Mouse (Mus musculus): Measurements from ENCODE around the gene Nt5c1a. TPM values are rescaled to one million over a fixed set of nuclear protein-coding genes. Genes with fewer than 3 reads are reported as not detected.
A peak's percentile ranks its signal among the peaks of the same experiment; 100 is the strongest.
"Not testable (repeated sequence)": the region's sequence is repeated elsewhere in the genome, so short reads cannot be mapped to it uniquely, and the experiment has no call there.

Nt5c1a gene
- polyA plus RNA-seq (2015; fragmentation: Nextera tagmentation; extraction: Ambion mirVana), result 0.16 and 0.30 TPM in 2 replicates

DNA sequence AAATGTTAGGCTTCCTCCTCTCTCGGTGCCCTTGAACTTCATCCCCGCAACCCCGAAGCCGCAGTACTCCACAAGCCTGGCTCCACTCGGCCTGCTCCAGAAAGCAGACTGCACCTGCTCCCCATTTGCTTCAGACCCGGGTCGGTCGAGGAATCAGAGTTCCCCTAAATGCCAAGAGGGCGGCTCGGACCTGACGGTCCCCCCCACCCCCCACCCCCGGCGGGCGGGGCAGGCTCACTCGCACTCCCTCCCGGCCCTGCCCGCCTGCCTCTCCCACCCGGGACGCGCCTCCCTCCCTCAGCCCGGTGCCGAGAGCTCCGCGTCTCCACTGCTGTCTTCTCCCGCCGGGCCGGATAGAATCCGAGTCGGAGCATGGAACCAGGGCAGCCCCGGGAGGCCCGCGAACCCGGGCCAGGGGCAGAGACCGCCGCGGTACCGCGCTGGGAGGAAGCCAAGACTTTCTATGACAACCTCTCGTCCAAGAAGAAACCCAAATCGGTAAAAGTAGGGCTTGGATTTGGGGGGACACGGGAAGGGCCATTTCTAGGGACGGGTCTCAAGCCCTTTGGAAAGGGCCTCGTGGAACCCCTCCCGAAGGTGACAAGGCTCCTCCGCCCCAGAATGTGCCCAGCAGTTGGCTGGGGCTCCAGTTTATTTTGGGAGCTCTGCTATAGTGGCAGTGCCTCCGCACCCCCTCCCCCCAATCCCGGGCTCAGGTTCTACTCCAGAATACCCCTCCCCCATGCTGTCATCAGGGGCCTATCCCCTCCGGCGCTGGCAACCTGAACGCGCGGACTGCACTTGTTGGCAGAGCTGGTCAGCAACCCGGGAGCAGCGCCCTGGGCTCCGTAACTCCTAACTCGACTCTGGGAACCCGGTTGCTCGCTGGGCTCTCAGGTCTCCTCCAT is at the start of gene Nt5c1a:
Gene Nt5c1a (plus strand): TSS at position 319 of the 908 bp plus-strand sequence.
- H3K4me3 ChIP-seq, result peak within 1 kb of the TSS; percentile 43
- peak within 1 kb of the TSS; percentile 43 for H3K9ac ChIP-seq
- peaks cover 18% of the 10 kb centered on the region; the same call in 1 of the 2 replicates for H3K27me3 ChIP-seq
- peak; percentile 50; the same call in 1 of the 2 replicates for ATAC-seq (ENCODE audit: low FRiP score, low read depth)
- H3K27ac ChIP-seq (replicated peaks), result no peak within 1 kb of the TSS
- peak within 1 kb of the TSS; percentile 87 for H3K4me2 ChIP-seq
- 2% methylated on average over 49 of the region's 58 CpGs for WGBS
- H3K9me3 ChIP-seq, result no peaks in the 10 kb centered on the region
- no peaks in the 10 kb centered on the region for H3K36me3 ChIP-seq
- peaks cover 15% of the 10 kb centered on the region for H3K4me1 ChIP-seq (replicated peaks)

DNA sequence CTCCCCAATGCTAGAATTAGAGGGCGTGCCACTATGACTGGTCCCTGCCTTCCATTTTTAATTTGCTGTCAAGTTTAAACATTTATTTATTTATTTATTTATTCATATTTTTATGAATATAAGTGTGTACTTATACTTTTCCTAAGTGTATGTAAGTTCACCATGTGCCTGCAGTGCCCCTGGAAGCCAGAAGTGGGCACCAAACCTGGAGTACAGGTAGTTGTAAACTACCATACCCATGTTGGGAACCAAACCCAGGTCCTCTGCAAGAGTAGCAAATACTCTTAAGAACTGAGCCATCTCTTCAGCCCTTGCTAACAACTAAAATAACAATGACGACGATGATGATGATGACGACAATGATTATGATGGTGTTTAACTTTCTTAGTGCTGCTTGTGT is 49.3 kb upstream of the Nt5c1a start:
- no peak overlapping the region for H3K27ac ChIP-seq (replicated peaks)
- H3K4me3 ChIP-seq, result no peak overlapping the region
- no peaks in the 10 kb centered on the region for H3K4me1 ChIP-seq (replicated peaks)
- H3K36me3 ChIP-seq, result no peaks in the 10 kb centered on the region
- no peaks in the 10 kb centered on the region; the same call in 1 of the 2 replicates for H3K27me3 ChIP-seq
- WGBS, result 73% methylated on average over 4 of the region's 4 CpGs
- ATAC-seq (ENCODE audit: low FRiP score, low read depth), result no peak
- H3K9ac ChIP-seq, result no peak overlapping the region
- no peak overlapping the region for H3K4me2 ChIP-seq
- H3K9me3 ChIP-seq, result no peaks in the 10 kb centered on the region

DNA sequence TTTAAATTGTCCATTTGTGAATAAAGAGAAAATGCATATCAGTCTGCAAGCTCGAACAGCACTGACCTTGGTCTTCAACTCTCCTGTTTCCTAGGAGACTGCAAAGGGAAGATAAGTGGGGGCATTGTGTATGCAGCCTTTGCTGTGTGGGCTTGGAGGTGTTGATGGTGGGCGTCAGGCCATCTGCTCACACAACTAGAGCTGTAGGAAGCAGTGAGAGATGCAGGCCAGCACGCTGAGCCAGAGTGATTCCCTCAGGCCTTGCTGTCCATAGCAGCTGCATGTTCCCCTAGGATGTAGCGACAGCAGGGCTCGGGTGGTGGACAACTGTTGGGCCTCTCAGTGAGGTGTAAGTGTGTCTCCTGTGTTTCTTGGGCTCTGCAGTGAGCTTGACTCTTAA is 48.3 kb upstream of the Nt5c1a start:
- no peaks in the 10 kb centered on the region for H3K9me3 ChIP-seq
- WGBS, result 40% methylated on average over 5 of the region's 5 CpGs
- H3K36me3 ChIP-seq, result no peaks in the 10 kb centered on the region
- H3K27me3 ChIP-seq, result no peaks in the 10 kb centered on the region; the same call in 1 of the 2 replicates
- no peaks in the 10 kb centered on the region for H3K4me1 ChIP-seq (replicated peaks)
- no peak overlapping the region for H3K27ac ChIP-seq (replicated peaks)
- H3K4me2 ChIP-seq, result no peak overlapping the region
- ATAC-seq (ENCODE audit: low FRiP score, low read depth), result no peak
- no peak overlapping the region for H3K9ac ChIP-seq
- H3K4me3 ChIP-seq, result no peak overlapping the region

DNA sequence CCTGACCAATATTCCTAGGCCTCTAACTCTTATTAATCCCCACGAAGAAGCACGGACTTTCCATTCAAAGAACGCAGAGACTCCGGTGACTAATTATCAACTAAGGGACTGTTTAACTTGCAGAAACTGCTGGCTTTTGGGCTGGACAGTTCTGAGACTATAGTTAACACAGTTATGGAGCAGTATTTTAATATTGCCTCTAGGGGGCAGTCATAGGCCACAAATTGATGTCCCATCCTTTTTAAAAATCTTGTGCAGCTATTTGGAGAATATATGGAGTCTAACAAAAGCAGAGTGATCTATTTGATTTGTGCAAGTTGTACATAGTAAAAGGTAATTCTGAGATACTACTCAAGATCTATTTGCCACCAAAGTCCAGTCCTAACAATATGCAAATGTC is 46.3 kb upstream of the Nt5c1a start:
- Histone ChIP-seq H3K36me3 (no peaks in the 10 kb centered on the region), H3K9ac (no peak overlapping the region), H3K27me3 (no peaks in the 10 kb centered on the region), H3K4me1 (replicated peaks) (no peaks in the 10 kb centered on the region), H3K9me3 (no peaks in the 10 kb centered on the region), H3K4me2 (no peak overlapping the region), H3K4me3 (no peak overlapping the region), H3K27ac (replicated peaks) (no peak overlapping the region)
- ATAC-seq (ENCODE audit: low FRiP score, low read depth), result peak; percentile 48; the same call in 1 of the 2 replicates
- 26% methylated on average over 4 of the region's 4 CpGs for WGBS

DNA sequence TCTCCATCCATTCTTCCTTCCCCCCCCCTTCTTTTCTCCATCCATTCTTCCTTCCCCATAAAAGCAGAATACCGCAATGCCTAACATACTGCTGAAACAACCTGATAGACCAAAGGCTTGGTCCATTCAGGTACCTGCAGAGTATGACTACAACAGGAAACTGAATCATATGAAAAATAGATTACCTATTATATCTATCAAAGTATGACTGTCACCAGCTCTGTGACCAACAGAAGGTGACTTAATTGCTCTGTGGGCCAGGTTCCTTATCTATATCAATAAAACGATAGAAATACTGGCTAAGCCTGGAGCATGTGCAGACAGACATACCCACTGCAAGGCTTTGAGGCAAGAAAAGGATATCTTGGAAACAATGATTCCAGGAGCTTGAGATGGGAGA is 45.9 kb upstream of the Nt5c1a start:
- Histone ChIP-seq H3K4me2 (no peak overlapping the region), H3K9me3 (no peaks in the 10 kb centered on the region), H3K27ac (replicated peaks) (no peak overlapping the region), H3K9ac (no peak overlapping the region), H3K4me1 (replicated peaks) (no peaks in the 10 kb centered on the region), H3K36me3 (no peaks in the 10 kb centered on the region), H3K4me3 (no peak overlapping the region), H3K27me3 (no peaks in the 10 kb centered on the region)
- WGBS, result 58% methylated on average over 2 of the region's 2 CpGs
- no peak for ATAC-seq (ENCODE audit: low FRiP score, low read depth)

DNA sequence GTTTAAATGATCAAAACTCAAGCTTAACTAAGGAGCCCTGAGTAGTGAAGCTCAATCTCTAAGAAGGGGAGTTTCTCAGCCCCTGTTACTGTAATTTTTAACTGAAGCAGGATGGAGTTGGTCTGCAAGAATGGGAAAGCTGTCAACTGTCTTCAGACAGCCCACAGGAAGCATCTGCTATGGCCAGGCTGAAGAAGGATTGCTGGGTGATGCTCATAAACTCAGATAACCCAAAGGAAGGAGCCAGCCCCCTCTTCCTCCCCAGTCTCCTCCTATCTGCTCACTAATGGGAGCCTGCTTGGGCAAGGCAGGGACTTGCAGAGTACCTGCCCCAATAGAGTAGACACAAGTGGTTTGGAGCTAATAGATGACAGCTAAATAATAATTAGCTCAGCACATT is 45.5 kb upstream of the Nt5c1a start:
- Histone ChIP-seq H3K27ac (replicated peaks) (no peak overlapping the region), H3K9ac (no peak overlapping the region), H3K4me3 (no peak overlapping the region), H3K36me3 (no peaks in the 10 kb centered on the region), H3K4me2 (no peak overlapping the region), H3K27me3 (no peaks in the 10 kb centered on the region), H3K4me1 (replicated peaks) (no peaks in the 10 kb centered on the region), H3K9me3 (no peaks in the 10 kb centered on the region)
- ATAC-seq (ENCODE audit: low FRiP score, low read depth), result no peak

DNA sequence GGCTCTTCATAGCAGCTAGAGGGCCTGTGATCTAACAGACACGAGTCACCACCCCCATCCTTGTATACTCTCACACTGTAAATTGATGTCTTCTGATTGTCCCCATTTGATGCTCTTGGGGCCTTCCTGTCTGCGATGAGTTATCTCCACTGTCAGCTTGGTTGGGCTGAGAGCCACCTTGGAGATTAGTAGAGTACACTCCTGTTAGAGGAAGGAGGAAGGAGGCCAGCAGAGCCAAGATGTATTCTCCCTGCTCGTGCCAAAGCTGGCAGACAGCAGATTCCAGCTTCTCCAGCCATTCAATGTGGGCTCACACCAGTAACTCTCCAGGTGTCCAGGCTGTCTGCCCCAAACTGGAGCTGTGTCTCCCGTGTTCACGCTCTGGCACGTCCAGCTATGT is 40.7 kb upstream of the Nt5c1a start:
- H3K4me3 ChIP-seq, result no peak overlapping the region
- no peak overlapping the region for H3K27ac ChIP-seq (replicated peaks)
- 80% methylated on average over 6 of the region's 6 CpGs for WGBS
- no peaks in the 10 kb centered on the region for H3K36me3 ChIP-seq
- no peaks in the 10 kb centered on the region for H3K27me3 ChIP-seq
- H3K9ac ChIP-seq, result no peak overlapping the region
- H3K4me2 ChIP-seq, result no peak overlapping the region
- ATAC-seq (ENCODE audit: low FRiP score, low read depth), result no peak
- no peaks in the 10 kb centered on the region for H3K9me3 ChIP-seq
- H3K4me1 ChIP-seq (replicated peaks), result 0 out of 2 replicates have a peak, but pooled peaks cover 4% of the 10 kb centered on the region

DNA sequence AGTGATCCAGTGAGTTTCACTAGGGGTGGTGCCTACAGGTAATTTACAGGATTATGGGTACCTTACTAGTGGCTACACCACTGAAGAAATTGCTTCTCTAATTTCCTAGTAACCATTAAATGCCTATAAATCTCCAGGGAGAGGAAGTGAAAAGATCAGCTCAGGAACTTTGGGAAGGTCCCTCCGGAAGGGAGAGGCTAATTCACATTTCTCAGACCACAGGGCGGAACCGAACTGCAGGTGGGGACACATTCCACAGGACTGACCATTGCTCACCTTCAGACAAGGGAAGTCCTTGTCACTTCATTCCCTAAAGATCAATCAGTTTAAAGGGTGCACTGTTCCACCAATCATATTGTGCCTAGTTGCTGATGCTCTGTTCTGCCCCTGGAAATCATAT is 40.1 kb upstream of the Nt5c1a start:
- H3K4me3 ChIP-seq; H3K27ac ChIP-seq (replicated peaks); H3K36me3 ChIP-seq; ATAC-seq (ENCODE audit: low FRiP score, low read depth); H3K4me1 ChIP-seq (replicated peaks); H3K27me3 ChIP-seq; H3K9ac ChIP-seq; H3K4me2 ChIP-seq; H3K9me3 ChIP-seq: not testable (repeated sequence)
- WGBS, result 84% methylated on average over 3 of the region's 3 CpGs

DNA sequence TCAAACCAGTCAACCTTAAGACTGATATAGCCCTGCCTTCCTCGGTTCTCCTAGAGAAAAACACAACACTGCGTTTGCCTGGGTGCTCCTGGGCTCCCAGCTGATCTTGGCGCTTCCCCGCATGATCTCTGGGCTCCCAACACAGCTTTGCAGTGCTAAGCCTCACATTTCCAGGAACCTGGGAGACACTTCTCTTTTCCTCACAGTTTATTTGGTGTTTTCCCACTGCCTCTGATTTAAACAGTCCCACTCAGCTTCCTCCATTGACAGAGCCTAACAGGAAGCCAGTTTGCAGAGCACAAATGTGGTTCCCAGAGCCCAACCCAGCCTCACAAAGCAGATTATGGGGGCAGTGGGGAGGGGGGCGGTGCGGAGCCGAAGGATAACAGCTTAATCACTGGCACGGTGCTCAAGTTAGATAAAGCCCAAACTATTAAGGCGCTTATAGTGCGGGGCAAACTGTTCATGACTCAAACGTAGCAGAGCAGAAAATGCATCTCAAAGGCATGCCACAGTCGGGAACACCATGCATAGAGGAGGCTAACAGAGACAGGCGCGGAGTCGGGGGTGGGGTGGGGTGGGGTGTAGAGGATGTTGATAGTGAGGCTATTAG is 38.9 kb upstream of the Nt5c1a start:
- WGBS, result 21% methylated on average over 15 of the region's 15 CpGs
- H3K9ac ChIP-seq, result no peak overlapping the region
- H3K4me3 ChIP-seq, result no peak overlapping the region
- H3K27me3 ChIP-seq, result no peaks in the 10 kb centered on the region
- H3K4me1 ChIP-seq (replicated peaks), result 0 out of 2 replicates have a peak, but pooled peaks cover 4% of the 10 kb centered on the region
- H3K27ac ChIP-seq (replicated peaks), result no peak overlapping the region
- H3K4me2 ChIP-seq, result peak overlapping the region; percentile 42
- no peak for ATAC-seq (ENCODE audit: low FRiP score, low read depth)
- H3K36me3 ChIP-seq, result no peaks in the 10 kb centered on the region
- no peaks in the 10 kb centered on the region for H3K9me3 ChIP-seq

DNA sequence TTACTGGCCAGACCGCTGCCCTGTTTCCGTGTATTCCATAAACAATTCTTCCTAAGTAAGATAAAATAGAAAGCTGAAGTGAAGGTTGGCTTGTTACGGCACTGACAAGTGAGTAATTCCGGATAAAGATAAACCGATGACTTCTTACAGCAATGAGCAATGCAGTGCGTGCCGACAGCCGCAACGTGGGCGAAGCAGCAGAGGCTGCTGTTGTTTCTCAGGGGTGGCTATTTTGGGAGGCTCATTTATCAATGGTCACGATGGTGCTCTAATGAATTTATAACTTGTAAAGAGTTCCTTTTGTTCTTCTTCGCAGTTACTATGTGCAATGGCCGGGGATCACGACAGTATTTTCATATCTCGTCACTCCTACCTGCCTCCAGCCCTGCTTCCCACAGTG is 37.1 kb upstream of the Nt5c1a start:
- no peak overlapping the region for H3K27ac ChIP-seq (replicated peaks)
- no peaks in the 10 kb centered on the region for H3K36me3 ChIP-seq
- no peak overlapping the region for H3K4me3 ChIP-seq
- ATAC-seq (ENCODE audit: low FRiP score, low read depth), result no peak
- 88% methylated on average over 15 of the region's 15 CpGs for WGBS
- no peaks in the 10 kb centered on the region for H3K9me3 ChIP-seq
- H3K9ac ChIP-seq, result no peak overlapping the region
- H3K27me3 ChIP-seq, result no peaks in the 10 kb centered on the region
- H3K4me2 ChIP-seq, result no peak overlapping the region
- H3K4me1 ChIP-seq (replicated peaks), result 0 out of 2 replicates have a peak, but pooled peaks cover 4% of the 10 kb centered on the region

DNA sequence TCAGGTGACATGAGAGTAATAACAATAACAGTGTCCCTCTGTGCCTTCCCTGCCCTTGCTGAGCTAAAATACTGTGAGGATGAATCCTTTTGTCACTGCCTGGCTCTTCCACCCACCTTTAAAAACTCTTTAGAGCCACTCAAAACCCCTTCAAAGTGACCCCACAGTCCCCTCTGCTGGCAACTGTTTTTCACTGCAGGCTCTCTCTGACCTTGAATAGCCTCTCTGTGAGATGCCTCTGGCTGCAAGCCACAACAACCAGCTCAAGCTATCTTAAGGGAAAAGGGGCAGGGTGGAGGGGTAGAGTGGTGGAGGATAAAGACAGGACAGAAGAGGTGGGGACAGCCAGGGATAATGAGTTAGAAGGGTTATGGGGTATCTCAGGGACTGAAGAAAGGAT is 29.5 kb upstream of the Nt5c1a start:
- Histone ChIP-seq H3K9me3 (no peaks in the 10 kb centered on the region), H3K9ac (no peak overlapping the region), H3K4me3 (no peak overlapping the region), H3K27ac (replicated peaks) (no peak overlapping the region), H3K4me1 (replicated peaks) (no peaks in the 10 kb centered on the region), H3K36me3 (no peaks in the 10 kb centered on the region), H3K27me3 (no peaks in the 10 kb centered on the region), H3K4me2 (no peak overlapping the region)
- ATAC-seq (ENCODE audit: low FRiP score, low read depth), result no peak
